Mouse (Mus musculus) myocyte (in vitro differentiated cells): ENCODE measurements around the gene Uqcrc2.

Experiments
- CEBPB ChIP-seq: IDR thresholded peaks from 2 replicates; pipeline ENCODE4 v1.6.1; 2011; ENCODE audit warnings: mild to moderate bottlenecking, moderate library complexity; ENCODE audit not compliant: poor library complexity, insufficient read depth, severe bottlenecking
- E2F4 ChIP-seq: IDR thresholded peaks from one replicate; pipeline ENCODE4 v1.6.1; 2011; ENCODE audit warnings: mild to moderate bottlenecking, control low read depth, moderate library complexity; ENCODE audit not compliant: insufficient read depth
- MAX ChIP-seq: IDR thresholded peaks from one replicate; pipeline ENCODE4 v1.6.1; 2011; ENCODE audit warnings: low read depth, mild to moderate bottlenecking, control low read depth
- MYOD1 ChIP-seq, 3 experiments: IDR thresholded peaks; one replicate each; pipeline ENCODE4 v1.6.1; 2011; ENCODE audit warnings: control low read depth in 2 of 3, low read depth in 2 of 3, mild to moderate bottlenecking in 2 of 3, moderate library complexity in 1 of 3; ENCODE audit not compliant: insufficient read length in 2 of 3, control insufficient read depth in 1 of 3
- MYOG ChIP-seq, 3 experiments: IDR thresholded peaks; one replicate each; pipeline ENCODE4 v1.6.1; 2011; ENCODE audit warnings: control low read depth in 2 of 3, low read depth in 2 of 3, mild to moderate bottlenecking in 2 of 3; ENCODE audit not compliant: insufficient read length in 2 of 3, control insufficient read depth in 1 of 3, insufficient read depth in 1 of 3
- POLR2A ChIP-seq: IDR thresholded peaks from one replicate; pipeline ENCODE4 v1.6.1; 2011; ENCODE audit warnings: low read depth, mild to moderate bottlenecking, control low read depth, moderate library complexity; ENCODE audit not compliant: insufficient read length
- POLR2AphosphoS2 ChIP-seq: IDR thresholded peaks from one replicate; pipeline ENCODE4 v1.6.1; 2011; ENCODE audit warnings: low read depth, control low read depth; ENCODE audit not compliant: insufficient read length
- REST ChIP-seq: IDR thresholded peaks from one replicate; pipeline ENCODE4 v1.6.1; 2011; ENCODE audit warnings: mild to moderate bottlenecking, control low read depth, moderate library complexity; ENCODE audit not compliant: insufficient read depth, insufficient read length
- SRF ChIP-seq: IDR thresholded peaks from one replicate; pipeline ENCODE4 v1.6.1; 2011; ENCODE audit warnings: low read depth; ENCODE audit not compliant: control insufficient read depth, insufficient read length
- TCF12 ChIP-seq: IDR thresholded peaks from one replicate; pipeline ENCODE4 v1.6.1; 2011; ENCODE audit warnings: mild to moderate bottlenecking, control low read depth; ENCODE audit not compliant: poor library complexity, insufficient read depth, severe bottlenecking
- TCF3 ChIP-seq: IDR thresholded peaks from one replicate; pipeline ENCODE4 v1.6.1; 2011; ENCODE audit warnings: low read depth, control low read depth; ENCODE audit not compliant: insufficient read length
- USF1 ChIP-seq: IDR thresholded peaks from one replicate; pipeline ENCODE4 v1.6.1; 2011; ENCODE audit warnings: low read depth, mild to moderate bottlenecking, control low read depth, moderate library complexity

DNA sequence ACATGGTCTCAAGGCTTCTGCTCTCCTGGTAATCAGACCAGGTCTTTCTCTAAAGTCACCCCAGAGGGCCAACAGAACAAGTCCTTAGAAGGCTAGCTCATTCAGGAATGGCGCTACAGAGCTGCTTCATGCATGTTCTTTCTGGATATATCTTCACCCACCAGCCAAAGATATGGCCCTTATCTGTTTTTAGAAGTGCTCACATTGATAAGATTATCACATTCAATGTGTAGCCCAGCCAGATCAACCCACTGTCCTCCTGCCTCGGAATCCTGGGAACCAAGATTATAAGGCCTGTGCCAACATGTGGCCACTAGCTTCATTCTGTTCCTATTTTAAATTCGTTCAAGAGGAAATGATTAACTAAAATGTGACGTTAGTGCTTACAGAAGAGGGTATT is 47.0 kb downstream of the Uqcrc2 start:
- TF ChIP-seq MAX (no peak), POLR2A (no peak), USF1 (no peak), TCF12 (no peak), REST (no peak), TCF3 (no peak), CEBPB (no peak), MYOD1 (IDR thresholded peaks at IDR 0.05; ENCODE audit: control insufficient read depth in 1 of 3, insufficient read length in 2 of 3, low read depth in 2 of 3) (no peak), MYOG (IDR thresholded peaks at IDR 0.05; ENCODE audit: control insufficient read depth in 1 of 3, insufficient read depth in 1 of 3, insufficient read length in 2 of 3, low read depth in 2 of 3) (no peak), POLR2AphosphoS2 (no peak), E2F4 (no peak), SRF (no peak)
